Mouse (Mus musculus): ENCODE measurements around the gene Akap7. TPM values are rescaled to one million over a fixed set of nuclear protein-coding genes. Genes with fewer than 3 reads are reported as not detected.
"Not testable (repeated sequence)": the region's sequence is repeated elsewhere in the genome, so short reads cannot be mapped to it uniquely, and the experiment has no call there.

The Akap7 gene
- polyA plus RNA-seq, 1 experiment, result 10.6 TPM

DNA sequence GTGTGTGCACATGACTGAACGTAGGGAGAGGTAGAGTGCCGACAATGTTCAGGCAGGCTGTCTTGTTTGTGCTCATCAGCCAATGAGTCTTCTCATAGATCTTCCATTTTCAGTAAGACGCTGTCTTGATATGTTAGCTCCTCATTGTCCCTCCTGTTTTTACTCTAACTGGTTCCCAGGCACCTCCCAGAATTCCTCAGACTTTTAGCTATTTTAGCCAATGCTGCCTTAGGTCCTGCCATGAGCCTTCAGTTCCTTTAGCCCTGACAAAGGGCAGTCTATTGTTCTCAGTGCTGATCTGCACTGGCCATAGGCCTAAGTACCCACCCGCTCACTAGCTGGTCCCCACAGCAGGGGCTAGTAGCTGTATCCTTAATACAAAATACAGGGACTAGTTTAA is 122.0 kb downstream of the Akap7 start:
- no peak overlapping the region for H3K4me3 ChIP-seq (replicated peaks)
- H3K36me3 ChIP-seq (replicated peaks; ENCODE audit: low read length), result no peaks in the 10 kb centered on the region
- H3K9me3 ChIP-seq, result 0 out of 2 replicates have a peak, but pooled peaks cover 3% of the 10 kb centered on the region
- TF ChIP-seq GATA1 (IDR thresholded peaks at IDR 0.05; ENCODE audit: borderline replicate concordance, low read length) (no peak), FLI1 (IDR thresholded peaks at IDR 0.05; ENCODE audit: low read length) (no peak)
- peaks cover 15% of the 10 kb centered on the region for H3K4me1 ChIP-seq
- peaks cover 8% of the 10 kb centered on the region for H3K27me3 ChIP-seq (replicated peaks)

DNA sequence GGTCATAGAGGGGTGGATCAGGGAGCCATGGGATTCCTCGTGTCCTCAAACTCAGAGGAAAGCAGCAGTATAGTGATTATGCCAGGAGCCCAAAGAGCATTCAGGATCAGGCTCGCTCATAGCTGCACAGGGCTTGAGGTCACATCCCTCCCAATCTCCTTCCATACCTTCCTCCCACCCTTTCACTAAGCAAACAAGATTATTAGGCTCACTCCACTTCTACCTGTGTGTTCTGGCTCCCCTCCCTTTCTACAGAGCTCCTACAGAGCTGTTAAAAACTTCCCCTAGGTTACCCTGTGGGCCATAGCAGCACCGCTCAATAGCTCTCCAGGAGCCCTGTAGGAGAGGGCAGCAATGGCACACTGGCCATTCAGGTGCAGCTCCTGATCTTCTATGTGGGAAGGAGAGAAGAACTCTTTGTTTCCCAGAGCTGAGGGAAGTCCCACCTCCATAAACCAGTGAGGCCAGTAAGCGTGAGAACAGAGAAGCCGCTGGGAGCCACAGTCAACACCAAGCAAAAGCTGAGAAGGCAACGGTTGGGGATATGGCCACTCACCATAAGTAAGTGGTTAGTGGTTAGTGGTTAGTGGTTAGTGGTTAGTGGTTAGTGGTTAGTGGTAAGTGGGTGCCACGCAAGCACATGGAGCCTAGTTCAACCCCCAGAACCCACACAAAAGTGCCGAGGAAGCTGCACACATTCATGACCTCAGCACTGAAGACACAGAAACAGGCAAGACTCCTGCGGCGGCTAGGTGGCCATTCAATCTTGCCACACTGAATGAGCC is 122.7 kb downstream of the Akap7 start:
- no peaks in the 10 kb centered on the region for H3K36me3 ChIP-seq (replicated peaks; ENCODE audit: low read length)
- H3K4me1 ChIP-seq, result peaks cover 15% of the 10 kb centered on the region
- H3K9me3 ChIP-seq, result 0 out of 2 replicates have a peak, but pooled peaks cover 3% of the 10 kb centered on the region
- no peak overlapping the region for H3K4me3 ChIP-seq (replicated peaks)
- TF ChIP-seq GATA1 (IDR thresholded peaks at IDR 0.05; ENCODE audit: borderline replicate concordance, low read length) (no peak), FLI1 (IDR thresholded peaks at IDR 0.05; ENCODE audit: low read length) (no peak)
- H3K27me3 ChIP-seq (replicated peaks), result peaks cover 5% of the 10 kb centered on the region

DNA sequence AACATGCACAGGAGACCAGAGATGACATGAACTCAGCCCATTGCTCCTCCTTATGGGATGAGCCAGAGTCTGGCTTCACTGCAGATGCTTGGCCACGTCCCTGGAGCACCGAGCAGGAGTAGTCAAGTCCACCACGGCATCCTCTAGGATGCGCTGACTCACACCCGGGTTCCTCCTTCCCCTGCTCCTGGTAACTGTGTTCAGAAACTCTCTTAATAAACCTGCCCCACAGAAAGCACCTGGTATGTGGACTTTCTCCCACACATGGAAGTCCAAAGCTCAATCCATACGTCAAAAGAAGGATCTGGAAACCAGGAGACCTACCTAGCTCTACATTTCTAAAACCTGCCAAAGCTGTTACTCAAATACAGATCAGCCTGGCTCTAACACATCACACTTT is 124.4 kb downstream of the Akap7 start:
- Histone ChIP-seq H3K4me1 (peaks cover 15% of the 10 kb centered on the region), H3K9me3 (0 out of 2 replicates have a peak, but pooled peaks cover under 1% of the 10 kb centered on the region), H3K27me3 (replicated peaks) (peaks cover 5% of the 10 kb centered on the region), H3K4me3 (replicated peaks) (no peak overlapping the region), H3K36me3 (replicated peaks; ENCODE audit: low read length) (no peaks in the 10 kb centered on the region)
- TF ChIP-seq FLI1 (IDR thresholded peaks at IDR 0.05; ENCODE audit: low read length) (no peak), GATA1 (IDR thresholded peaks at IDR 0.05; ENCODE audit: borderline replicate concordance, low read length) (no peak)

DNA sequence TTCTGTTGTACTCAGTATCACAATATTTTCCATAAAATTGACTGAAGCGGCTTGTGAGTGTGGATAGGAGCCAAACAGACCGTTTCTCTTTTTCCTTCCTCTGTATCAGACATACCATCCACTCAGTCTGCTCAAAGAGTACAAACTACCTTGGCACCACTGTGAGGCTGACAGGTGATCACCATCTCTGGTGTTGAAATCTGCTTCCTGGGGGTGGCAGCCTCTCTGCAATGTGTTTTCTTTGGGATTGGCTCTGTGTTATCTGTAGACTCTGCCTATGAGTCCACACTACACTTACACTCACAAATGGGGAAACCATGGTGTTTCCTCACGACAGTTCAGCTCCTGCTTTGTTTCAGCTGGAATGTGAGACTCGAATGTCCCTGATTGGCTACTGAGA is 128.6 kb downstream of the Akap7 start:
- H3K36me3 ChIP-seq (replicated peaks; ENCODE audit: low read length), result no peaks in the 10 kb centered on the region
- H3K9me3 ChIP-seq, result no peaks in the 10 kb centered on the region
- no peak for TF ChIP-seq FLI1 (IDR thresholded peaks at IDR 0.05; ENCODE audit: low read length)
- no peak for TF ChIP-seq GATA1 (IDR thresholded peaks at IDR 0.05; ENCODE audit: borderline replicate concordance, low read length)
- H3K4me1 ChIP-seq, result peaks cover 5% of the 10 kb centered on the region
- peaks cover 1% of the 10 kb centered on the region for H3K27me3 ChIP-seq (replicated peaks)
- H3K4me3 ChIP-seq (replicated peaks), result no peak overlapping the region

DNA sequence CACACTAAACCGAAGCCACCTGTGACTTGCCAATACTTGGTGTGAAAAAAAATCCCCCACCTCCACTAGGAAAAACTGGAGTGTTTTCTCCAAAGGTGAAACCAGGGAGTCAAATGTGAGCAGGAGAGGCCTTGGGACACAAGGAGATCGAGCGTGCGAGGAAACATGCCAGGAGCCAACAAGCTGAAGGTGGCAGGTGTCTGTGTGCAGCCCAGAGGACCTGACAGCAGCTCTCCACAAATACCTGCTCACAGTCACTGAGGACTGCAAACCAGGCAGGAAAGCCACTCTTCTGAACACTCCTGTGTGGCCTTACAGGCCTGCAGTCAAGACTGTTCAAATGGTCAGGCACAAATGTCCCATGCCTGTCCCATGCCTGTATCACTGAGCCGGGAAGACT is 130.4 kb downstream of the Akap7 start:
- no peak for TF ChIP-seq GATA1 (IDR thresholded peaks at IDR 0.05; ENCODE audit: borderline replicate concordance, low read length)
- TF ChIP-seq FLI1 (IDR thresholded peaks at IDR 0.05; ENCODE audit: low read length), result no peak
- Histone ChIP-seq H3K36me3 (replicated peaks; ENCODE audit: low read length) (no peaks in the 10 kb centered on the region), H3K27me3 (replicated peaks) (peaks cover 1% of the 10 kb centered on the region), H3K4me1 (no peaks in the 10 kb centered on the region), H3K4me3 (replicated peaks) (no peak overlapping the region), H3K9me3 (no peaks in the 10 kb centered on the region)

DNA sequence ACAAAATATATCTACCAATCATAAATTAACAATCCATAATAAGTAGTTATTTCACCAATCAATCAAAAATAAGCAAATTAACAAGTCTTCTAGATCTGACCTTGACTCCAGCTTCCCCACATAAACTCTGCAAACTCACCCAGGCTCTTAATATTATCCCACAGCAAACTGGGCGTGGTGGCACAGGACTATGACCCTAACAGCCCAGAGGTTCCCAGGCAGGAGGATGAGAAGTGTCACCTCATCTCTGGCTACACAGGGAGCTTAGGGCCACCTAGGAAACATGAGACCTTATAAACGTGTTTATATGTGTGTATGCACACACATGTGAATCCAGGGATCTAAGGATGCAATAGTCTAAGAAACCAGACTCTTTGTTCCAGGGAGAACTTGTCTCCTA is 132.8 kb downstream of the Akap7 start:
- no peak for TF ChIP-seq FLI1 (IDR thresholded peaks at IDR 0.05; ENCODE audit: low read length)
- TF ChIP-seq GATA1 (IDR thresholded peaks at IDR 0.05; ENCODE audit: borderline replicate concordance, low read length), result no peak
- H3K27me3 ChIP-seq (replicated peaks), result peaks cover 1% of the 10 kb centered on the region
- peaks cover 6% of the 10 kb centered on the region for H3K36me3 ChIP-seq (replicated peaks; ENCODE audit: low read length)
- no peak overlapping the region for H3K4me3 ChIP-seq (replicated peaks)
- no peaks in the 10 kb centered on the region for H3K9me3 ChIP-seq
- H3K4me1 ChIP-seq, result no peaks in the 10 kb centered on the region

DNA sequence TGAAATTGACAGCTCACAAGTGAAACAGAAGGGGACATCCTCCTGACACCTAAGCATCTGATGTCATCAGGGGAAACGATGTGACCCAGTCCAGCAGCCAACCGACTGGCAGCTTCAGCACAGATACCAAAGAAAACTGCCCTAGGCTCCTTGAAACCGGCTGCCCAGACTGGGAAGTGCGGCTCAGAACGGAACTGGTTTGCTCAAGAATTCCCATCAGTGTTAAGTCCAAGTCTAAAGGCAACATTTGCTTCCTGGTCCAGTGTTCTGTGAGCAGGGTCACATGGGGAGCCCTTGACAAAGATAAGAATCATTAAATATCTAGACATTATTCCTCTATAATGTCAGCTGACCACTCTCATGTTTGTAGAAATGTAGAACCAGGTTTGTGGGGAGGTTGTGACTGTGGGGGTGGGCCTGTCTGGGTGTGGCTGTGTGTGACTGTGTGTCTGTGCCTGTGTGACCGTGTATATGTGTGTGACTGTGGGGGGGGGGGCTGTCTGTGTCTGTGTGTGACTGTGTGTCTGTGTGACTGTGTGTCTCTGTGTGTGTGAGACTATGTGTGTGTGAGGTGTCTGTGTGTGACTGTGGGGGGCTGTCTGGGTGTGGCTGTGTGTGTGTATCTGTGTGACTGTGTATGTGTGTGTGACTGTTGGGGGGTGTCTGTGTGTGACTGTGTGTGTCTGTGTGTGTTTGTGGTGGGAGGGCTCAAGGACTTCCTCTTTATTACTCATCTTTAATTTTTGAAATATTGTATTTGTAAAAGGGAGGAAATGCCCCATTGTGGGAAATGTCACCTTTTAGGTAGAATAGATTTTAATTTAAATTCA is 140.1 kb downstream of the Akap7 start:
- Histone ChIP-seq H3K27me3 (replicated peaks) (no peaks in the 10 kb centered on the region), H3K4me1 (no peaks in the 10 kb centered on the region), H3K36me3 (replicated peaks; ENCODE audit: low read length) (peaks cover 6% of the 10 kb centered on the region), H3K4me3 (replicated peaks) (no peak overlapping the region), H3K9me3 (no peaks in the 10 kb centered on the region)
- TF ChIP-seq FLI1 (IDR thresholded peaks at IDR 0.05; ENCODE audit: low read length), result no peak
- no peak for TF ChIP-seq GATA1 (IDR thresholded peaks at IDR 0.05; ENCODE audit: borderline replicate concordance, low read length)

DNA sequence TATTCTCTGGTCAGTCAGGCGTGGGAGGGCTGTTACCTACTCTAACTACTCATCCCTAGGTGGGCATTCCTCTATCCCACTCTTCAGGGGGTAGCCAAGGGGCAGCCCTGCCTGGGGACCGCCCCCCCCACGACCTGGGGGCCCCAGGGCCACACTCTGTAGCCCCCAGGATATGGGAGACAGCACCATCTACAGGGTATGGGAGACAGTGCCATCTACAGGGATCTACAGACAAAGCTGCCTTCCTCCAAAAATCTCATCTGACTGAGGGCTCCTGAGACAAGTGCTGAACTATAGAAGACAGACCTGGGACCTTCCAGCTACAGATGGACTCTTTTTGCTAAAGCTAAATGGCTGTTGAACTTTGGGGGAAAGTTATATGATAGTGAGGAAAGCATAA is 144.2 kb downstream of the Akap7 start:
- not testable (repeated sequence) for H3K36me3 ChIP-seq (replicated peaks; ENCODE audit: low read length); H3K4me3 ChIP-seq (replicated peaks); H3K4me1 ChIP-seq; H3K9me3 ChIP-seq; H3K27me3 ChIP-seq (replicated peaks)

DNA sequence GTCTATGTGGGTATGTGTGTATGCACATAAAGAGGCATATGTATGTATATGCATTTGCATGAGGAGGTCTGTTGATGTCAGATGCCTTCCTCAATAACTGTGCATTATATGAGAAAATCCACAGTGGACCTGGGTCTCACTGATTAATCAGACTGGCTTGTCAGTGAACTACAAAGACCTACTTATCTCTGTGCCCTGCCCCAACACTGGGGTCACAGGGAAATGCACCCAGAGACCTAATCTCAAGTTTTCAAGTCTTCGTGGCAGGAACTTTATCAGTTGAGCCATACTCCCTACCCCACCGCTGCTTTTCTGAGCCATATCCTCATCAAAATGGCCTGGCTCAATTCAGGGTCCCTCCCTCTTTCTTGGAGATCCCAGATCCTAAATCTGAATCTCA is 146.0 kb downstream of the Akap7 start:
- no peaks in the 10 kb centered on the region for H3K9me3 ChIP-seq
- TF ChIP-seq GATA1 (IDR thresholded peaks at IDR 0.05; ENCODE audit: borderline replicate concordance, low read length) (no peak), FLI1 (IDR thresholded peaks at IDR 0.05; ENCODE audit: low read length) (no peak)
- H3K4me1 ChIP-seq, result peaks cover 7% of the 10 kb centered on the region; the same call in 1 of the 2 replicates
- H3K36me3 ChIP-seq (replicated peaks; ENCODE audit: low read length), result no peaks in the 10 kb centered on the region
- H3K27me3 ChIP-seq (replicated peaks), result no peaks in the 10 kb centered on the region
- H3K4me3 ChIP-seq (replicated peaks), result no peak overlapping the region

DNA sequence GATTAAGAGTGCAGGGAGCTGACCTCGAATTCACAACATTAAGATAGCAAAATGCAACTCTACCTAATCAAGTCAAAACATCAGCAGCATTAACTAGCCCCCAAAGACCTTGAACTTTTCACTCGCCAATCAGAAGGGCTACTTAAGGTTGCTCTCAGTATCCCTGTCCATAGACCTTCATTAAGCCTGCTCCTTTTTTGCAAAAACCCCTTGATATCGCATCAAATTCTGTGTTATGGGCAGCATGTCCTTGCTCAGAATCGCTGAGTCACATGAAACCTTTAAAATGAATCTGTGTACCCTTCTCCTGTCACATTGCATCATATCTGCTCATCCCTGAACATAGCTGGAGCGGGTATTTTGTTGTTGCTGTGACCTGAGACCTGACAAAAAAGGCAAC is 149.0 kb downstream of the Akap7 start:
- no peaks in the 10 kb centered on the region for H3K9me3 ChIP-seq
- H3K36me3 ChIP-seq (replicated peaks; ENCODE audit: low read length), result no peaks in the 10 kb centered on the region
- peaks cover 15% of the 10 kb centered on the region for H3K4me1 ChIP-seq
- H3K27me3 ChIP-seq (replicated peaks), result no peaks in the 10 kb centered on the region
- no peak overlapping the region for H3K4me3 ChIP-seq (replicated peaks)
- TF ChIP-seq GATA1 (IDR thresholded peaks at IDR 0.05; ENCODE audit: borderline replicate concordance, low read length) (no peak), FLI1 (IDR thresholded peaks at IDR 0.05; ENCODE audit: low read length) (no peak)
